13 mouse cellular contexts compared by ENCODE assay signal in genomic region chr10:44357316-44357715, GRCm38 (mm10).
DNase-seq lines count a peak whose midpoint lies in the region; ATAC-seq lines count a peak whose summit lies in the region.
"Had no signal": no experiment of that assay in that cellular context is flagged by ENCODE, and none has a peak within 500 bp of the region (broad histone marks: within the 10 kb centered on the region; RNA-seq: fewer than 3 reads in every experiment).

No protein-coding gene starts in this region.

- H3K27me3 ChIP-seq in kidney, embryonic 15.5 days = no peaks in the 10 kb centered on the region
- H3K27me3 ChIP-seq: embryonic facial prominence, embryonic 15.5 days; liver, embryonic 15.5 days; neural tube, embryonic 12.5 days had no signal

- peak overlapping the region; percentile 24; the same call in 1 of the 2 replicates for H3K4me2 ChIP-seq in kidney, embryonic 15.5 days
- H3K4me2 ChIP-seq: embryonic facial prominence, embryonic 15.5 days; liver, embryonic 15.5 days; neural tube, embryonic 12.5 days had no signal

- H3K9me3 ChIP-seq in kidney, embryonic 15.5 days (replicated peaks) = no peaks in the 10 kb centered on the region
- H3K9me3 ChIP-seq: embryonic facial prominence, embryonic 15.5 days; liver, embryonic 15.5 days; neural tube, embryonic 12.5 days had no signal

- no peak for ATAC-seq in kidney, embryonic 15.5 days (replicated peaks; ENCODE audit: low FRiP score)

- peaks cover 5% of the 10 kb centered on the region; the same call in 1 of the 2 replicates for H3K4me1 ChIP-seq in kidney, embryonic 15.5 days
- H3K4me1 ChIP-seq: embryonic facial prominence, embryonic 15.5 days; neural tube, embryonic 12.5 days had no signal

- H3K4me3 ChIP-seq in kidney, embryonic 15.5 days (replicated peaks) = no peak overlapping the region
- H3K4me3 ChIP-seq: embryonic facial prominence, embryonic 15.5 days; liver, embryonic 15.5 days; neural tube, embryonic 12.5 days had no signal

- H3K9ac ChIP-seq in kidney, embryonic 15.5 days = no peak overlapping the region
- H3K9ac ChIP-seq: embryonic facial prominence, embryonic 15.5 days; liver, embryonic 15.5 days; neural tube, embryonic 12.5 days had no signal

- H3K36me3 ChIP-seq in kidney, embryonic 15.5 days = no peaks in the 10 kb centered on the region
- H3K36me3 ChIP-seq: embryonic facial prominence, embryonic 15.5 days; liver, embryonic 15.5 days; neural tube, embryonic 12.5 days had no signal

- no peak overlapping the region for H3K27ac ChIP-seq in kidney, embryonic 15.5 days
- H3K27ac ChIP-seq: embryonic facial prominence, embryonic 15.5 days; liver, embryonic 15.5 days; neural tube, embryonic 12.5 days had no signal

- 7% methylated on average over 13 of the region's 13 CpGs for WGBS in kidney, embryonic 15.5 days

- DNase-seq in kidney, adult 11 months = no peak
- DNase-seq in adrenal gland, postnatal 36 days = peak; percentile 56 to 62
- peak; percentile 70 for DNase-seq in forelimb bud, embryonic 11.5 days (ENCODE audit: low read depth, low spot score)
- peak; percentile 79 for DNase-seq in mesoderm, embryonic 11.5 days (ENCODE audit: low read depth, low spot score)
- DNase-seq in layer of hippocampus, adult 11-12 months (ENCODE audit: low spot score) = no peak
- DNase-seq in frontal cortex, postnatal 25 days (ENCODE audit: low spot score in 2 of 2) = no peak
- DNase-seq: cerebellum, adult 11-12 months; heart, postnatal 36 days; layer of hippocampus, postnatal 36 days had no signal

Comparison
In these comparisons a context has a peak if more than half of its experiments do, and no peak if none do; other contexts are left out.
1. DNase-seq: peak in adrenal gland, postnatal 36 days (2 of 2), forelimb bud, embryonic 11.5 days (single experiment) and mesoderm, embryonic 11.5 days (single experiment); none in kidney, adult 11 months (single experiment), layer of hippocampus, adult 11-12 months (single experiment) and frontal cortex, postnatal 25 days (0 of 2).